Mouse (Mus musculus): ENCODE measurements around the gene Slmap. TPM values are rescaled to one million over a fixed set of nuclear protein-coding genes. Genes with fewer than 3 reads are reported as not detected.

Gene Slmap
- 24.2 and 26.0 TPM in 2 replicates for polyA plus RNA-seq (2012; rRNA removed)

DNA sequence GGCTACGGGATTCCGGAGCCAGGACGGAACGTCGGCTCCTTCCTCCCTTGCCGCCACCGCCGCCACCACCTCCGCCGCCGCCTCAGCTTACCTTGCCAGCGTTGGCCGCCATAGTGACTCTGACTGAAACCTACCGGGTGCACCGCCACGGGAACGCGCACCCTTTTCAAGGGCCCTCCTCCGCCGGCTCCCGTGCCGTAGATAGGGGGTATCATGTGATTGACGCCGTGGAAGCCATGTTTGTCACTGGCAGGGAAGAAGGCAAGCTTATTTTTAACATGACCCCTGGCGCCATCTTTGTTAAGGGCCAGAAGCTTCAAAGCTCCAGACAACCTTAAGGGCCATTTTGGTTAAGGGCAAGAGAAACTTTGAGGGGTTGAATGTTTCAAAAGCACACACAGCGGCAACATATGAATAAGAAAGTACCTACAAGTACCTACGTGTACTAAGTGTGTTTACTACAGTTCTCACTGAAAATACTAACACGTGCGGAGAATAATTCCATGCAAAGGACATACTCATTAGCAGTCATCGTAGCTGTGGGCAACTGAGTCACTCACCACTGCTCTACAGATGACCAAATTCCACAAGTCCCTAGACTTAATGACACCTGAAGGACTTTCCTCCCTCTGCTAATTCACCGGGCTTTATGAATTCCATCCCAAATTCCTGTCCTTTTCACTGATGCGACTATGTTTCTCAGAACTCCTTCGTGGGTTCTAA lies at the start of gene Slmap:
Slmap (minus strand) TSS at position 175 of the 723 bp plus-strand sequence.

GRCm38 (mm10) chr14:26573556-26573955 lies 38.8 kb upstream of the Slmap start, which contains the start of gene Dennd6a:
Gene Dennd6a (plus strand): TSS chr14:26573856.

Other genes starting within 250 kb of the Slmap start
- gene Dennd6a, start 38.9 kb upstream of the Slmap start, polyA plus RNA-seq (2012; rRNA removed), result 15.9 and 17.1 TPM in 2 replicates
- 205 and 209 TPM in 2 replicates for gene Arf4, start 103.1 kb upstream of the Slmap start, polyA plus RNA-seq (2012; rRNA removed)
- 7.6 and 7.7 TPM in 2 replicates for gene Pde12, start 135.0 kb upstream of the Slmap start, polyA plus RNA-seq (2012; rRNA removed)
- 0.16 and 0.24 TPM in 2 replicates for gene Dnah12, start 158.3 kb upstream of the Slmap start, polyA plus RNA-seq (2012; rRNA removed)

Data from central nervous system, embryonic 18 days (tissue).